Mouse (Mus musculus) spleen, adult 12 weeks (tissue): ENCODE data around the gene Gm15448.
"Not testable (repeated sequence)": the region's sequence is repeated elsewhere in the genome, so short reads cannot be mapped to it uniquely, and the experiment has no call there.

Experiments
- DNase-seq: peaks from one replicate; pipeline ENCODE4 v3.0.0; 2022; ENCODE audit warnings: low spot score

Gm15448 gene

DNA sequence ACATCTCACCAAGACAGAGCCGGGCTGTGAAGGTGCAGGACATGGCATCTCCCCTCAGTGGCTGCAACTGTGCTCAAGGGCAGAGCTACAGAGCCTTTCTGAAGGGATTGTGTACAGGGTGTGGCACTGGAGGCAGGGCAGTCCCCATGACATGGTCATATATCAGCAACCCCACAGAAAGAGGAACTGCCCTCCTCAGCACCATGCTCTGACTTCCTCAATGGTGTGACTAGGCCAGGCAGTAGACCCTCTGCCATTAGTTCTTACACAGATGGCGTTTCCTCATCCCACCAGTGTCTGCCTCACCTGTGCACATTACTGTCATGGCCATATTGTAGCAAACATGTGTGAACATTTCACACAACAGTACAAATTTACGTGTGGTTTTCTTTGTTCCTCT is at the start of gene Gm15448:
Gm15448 (minus strand) TSS at position 89 of the 400 bp plus-strand sequence.
- DNase-seq, result not testable (repeated sequence)

DNA sequence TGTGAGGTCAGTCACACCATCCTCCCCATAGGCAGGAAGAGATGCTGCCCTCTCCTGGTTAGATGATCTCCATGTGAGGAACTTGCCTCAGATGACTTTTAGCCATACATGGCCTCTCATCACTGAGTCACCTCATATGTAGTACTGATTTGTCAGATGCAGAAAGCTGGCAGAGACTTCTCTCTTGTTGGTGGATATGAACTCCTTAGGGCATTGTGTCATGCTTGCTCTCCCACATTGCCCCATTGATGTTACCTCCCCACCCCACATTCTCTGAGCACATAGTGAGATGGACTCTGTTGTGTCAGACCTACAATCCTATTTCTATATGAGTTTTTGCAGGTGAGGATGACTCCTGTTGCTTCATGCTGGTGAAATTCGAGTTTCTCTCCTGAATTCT is 49.5 kb upstream of the Gm15448 start:
- not testable (repeated sequence) for DNase-seq

DNA sequence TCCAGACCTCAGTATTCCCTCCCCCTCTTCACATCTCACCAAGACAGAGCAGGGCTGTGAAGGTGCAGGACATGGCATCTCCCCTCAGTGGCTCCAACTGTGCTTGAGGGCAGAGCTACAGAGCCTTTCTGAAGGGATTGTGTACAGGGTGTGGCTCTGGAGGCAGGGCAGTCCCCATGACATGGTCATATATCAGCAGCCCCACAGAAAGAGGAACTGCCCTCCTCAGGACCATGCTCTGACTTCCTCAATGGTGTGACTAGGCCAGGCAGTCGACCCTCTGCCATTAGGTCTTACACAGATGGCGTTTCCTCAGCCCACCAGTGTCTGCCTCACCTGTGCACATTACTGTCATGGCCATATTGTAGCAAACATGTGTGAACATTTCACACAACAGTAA is 19.5 kb upstream of the Gm15448 start, which contains the start of gene Pira2:
Pira2 (minus strand) TSS at position 101 of the 400 bp plus-strand sequence.
- not testable (repeated sequence) for DNase-seq

DNA sequence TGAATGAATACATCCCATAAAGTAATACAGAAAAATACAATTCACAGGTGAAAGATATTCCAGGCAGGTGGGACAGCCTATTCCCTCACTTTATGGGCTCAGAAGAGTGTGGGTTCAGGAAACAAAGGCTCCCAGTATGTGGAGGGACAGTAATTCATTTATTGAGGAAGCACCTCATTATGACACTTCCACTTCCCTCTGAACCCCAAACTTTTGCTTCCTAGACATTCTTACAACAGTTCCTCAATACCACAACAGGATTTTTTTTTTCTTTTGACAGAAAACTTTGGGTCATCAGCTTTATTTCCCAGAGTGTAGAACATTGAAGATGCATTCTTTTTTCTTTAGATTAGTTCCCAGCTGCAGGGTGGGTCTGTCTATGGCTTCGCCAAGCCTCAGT is 12.4 kb upstream of the Gm15448 start:
- DNase-seq, result not testable (repeated sequence)

DNA sequence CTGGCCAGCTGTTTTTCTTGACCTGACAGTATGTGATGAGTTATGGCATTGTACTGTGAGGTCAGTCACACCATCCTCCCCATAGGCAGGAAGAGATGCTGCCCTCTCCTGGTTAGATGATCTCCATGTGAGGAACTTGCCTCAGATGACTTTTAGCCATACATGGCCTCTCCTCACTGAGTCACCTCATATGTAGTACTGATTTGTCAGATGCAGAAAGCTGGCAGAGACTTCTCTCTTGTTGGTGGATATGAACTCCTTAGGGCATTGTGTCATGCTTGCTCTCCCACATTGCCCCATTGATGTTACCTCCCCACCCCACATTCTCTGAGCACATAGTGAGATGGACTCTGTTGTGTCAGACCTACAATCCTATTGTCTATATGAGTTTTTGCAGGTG is 5.1 kb upstream of the Gm15448 start:
- not testable (repeated sequence) for DNase-seq

DNA sequence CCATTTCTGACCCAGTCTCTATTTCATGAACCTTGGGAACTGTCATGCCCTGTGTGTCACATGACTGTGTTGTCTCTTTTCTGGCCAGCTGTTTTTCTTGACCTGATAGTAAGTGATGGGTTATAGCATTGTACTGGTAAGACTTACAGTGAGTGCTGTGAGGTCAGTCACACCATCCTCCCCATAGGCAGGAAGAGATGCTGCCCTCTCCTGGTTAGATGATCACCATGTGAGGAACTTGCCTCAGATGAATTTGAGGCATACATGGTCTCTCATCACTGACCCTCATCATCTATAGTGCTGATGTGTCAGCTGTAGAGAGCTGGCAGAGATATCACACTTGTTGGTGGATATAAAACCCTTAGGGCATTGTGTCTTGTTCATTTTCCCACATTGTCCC is 13.6 kb downstream of the Gm15448 start:
- DNase-seq, result not testable (repeated sequence)

DNA sequence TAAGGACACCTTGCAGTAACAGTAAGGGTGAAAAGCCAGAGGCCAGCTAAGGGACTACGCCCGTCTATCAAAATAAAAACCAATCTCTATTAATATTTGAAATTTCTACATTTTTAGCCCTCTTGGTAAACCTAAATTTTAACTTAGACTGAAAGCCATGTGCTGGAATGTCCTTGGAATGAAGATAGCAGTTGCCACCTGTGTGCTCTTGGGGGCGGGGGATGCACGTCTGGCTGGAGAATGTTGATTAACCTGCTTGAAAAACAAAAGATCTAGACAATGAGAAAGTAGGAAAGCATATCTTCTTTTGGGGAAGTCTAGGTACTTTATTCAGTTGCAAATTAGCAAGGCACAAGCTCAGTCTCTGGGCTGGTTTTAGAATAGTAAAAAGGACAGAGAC is 22.6 kb downstream of the Gm15448 start:
- not testable (repeated sequence) for DNase-seq

DNA sequence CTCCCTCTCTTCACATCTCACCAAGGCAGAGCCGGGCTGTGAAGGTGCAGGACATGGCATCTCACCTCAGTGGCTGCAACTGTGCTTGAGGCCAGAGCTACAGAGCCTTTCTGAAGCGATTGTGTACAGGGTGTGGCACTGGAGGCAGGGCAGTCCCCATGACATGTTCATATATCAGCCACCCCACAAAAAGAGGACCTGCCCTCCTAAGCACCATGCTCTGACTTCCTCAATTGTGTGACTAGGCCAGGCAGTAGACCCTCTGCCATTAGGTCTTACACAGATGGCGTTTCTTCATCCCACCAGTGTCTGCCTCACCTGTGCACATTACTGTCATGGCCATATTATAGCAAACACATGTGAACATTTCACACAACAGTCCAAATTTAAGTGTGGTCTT is 25.5 kb downstream of the Gm15448 start:
- DNase-seq, result not testable (repeated sequence)

DNA sequence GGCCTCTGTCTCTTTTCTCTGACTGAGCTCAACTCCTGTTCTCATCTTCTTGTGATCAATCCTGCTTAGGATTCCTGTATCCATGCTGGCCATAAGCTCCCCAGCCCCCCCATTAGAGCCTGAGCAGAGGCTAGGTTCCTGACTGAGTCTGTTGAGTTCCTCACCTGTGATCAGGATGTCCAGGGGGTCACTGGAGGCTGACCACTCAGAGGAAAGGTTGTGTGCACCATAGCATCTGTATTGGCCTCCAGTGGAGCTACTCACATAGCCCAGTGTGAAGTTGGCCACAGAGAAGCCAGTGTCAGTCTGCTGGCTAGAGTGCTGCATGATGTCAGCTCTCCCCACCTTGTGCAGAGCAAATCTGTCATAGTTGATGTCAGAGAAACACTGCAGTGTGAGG is 29.2 kb downstream of the Gm15448 start:
- not testable (repeated sequence) for DNase-seq
